ENCODE assay signal across 8 mouse cellular contexts in the genomic region with DNA sequence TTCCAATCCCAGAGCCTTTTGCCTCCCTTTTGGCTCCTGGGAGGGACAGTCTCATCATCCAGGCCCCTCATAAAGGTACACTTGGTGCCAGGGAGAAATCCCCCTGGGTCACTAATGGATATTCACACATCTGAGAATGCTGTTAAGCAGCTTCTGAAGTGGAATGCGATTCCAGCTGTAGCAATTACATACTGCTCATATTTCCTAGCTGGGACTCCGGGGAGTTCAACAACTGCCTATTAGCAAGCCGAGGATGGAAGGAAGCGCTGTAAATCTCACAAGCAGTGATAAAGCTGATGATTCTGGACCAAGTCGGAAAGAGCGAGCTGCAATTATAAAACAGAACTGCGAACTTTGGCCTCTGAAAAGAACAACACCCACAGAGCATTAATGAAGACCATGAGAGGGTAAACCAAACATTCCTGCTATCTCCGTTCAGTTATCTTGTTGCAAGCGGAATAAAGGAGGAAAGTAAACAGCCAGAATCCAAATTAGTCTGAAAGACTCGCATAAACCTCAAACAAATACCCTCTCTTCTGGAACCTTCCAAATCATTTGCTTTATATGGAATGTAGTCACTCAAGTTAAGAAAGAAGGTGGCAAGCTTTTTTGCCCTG.
DNase-seq lines count a peak whose midpoint lies in the region; ATAC-seq and TF ChIP-seq lines count a peak whose summit lies in the region.

No protein-coding gene starts in this region.

- H3K4me3 ChIP-seq in brown adipose tissue, adult 24 weeks (ENCODE audit: insufficient read depth, low read depth, low read length): no peak overlapping the region
- H3K4me3 ChIP-seq in heart, embryonic 15.5 days: peak overlapping the region; percentile 29
- no peak overlapping the region for H3K4me3 ChIP-seq in kidney, postnatal 0 days (replicated peaks; ENCODE audit: low read depth, low read length)
- no peak overlapping the region for H3K4me3 ChIP-seq in midbrain, postnatal 0 days (ENCODE audit: low read depth, low read length)

- H3K27me3 ChIP-seq in heart, embryonic 15.5 days: no peaks in the 10 kb centered on the region
- no peaks in the 10 kb centered on the region for H3K27me3 ChIP-seq in kidney, postnatal 0 days (ENCODE audit: insufficient read depth, low read length)
- no peaks in the 10 kb centered on the region for H3K27me3 ChIP-seq in midbrain, postnatal 0 days (ENCODE audit: insufficient read depth, low read length)

- H3K36me3 ChIP-seq in heart, embryonic 15.5 days: no peaks in the 10 kb centered on the region
- no peaks in the 10 kb centered on the region for H3K36me3 ChIP-seq in kidney, postnatal 0 days (ENCODE audit: insufficient read depth, low read length)
- no peaks in the 10 kb centered on the region for H3K36me3 ChIP-seq in midbrain, postnatal 0 days (ENCODE audit: insufficient read depth, low read length)

- H3K9me3 ChIP-seq in heart, embryonic 15.5 days (replicated peaks): no peaks in the 10 kb centered on the region
- no peaks in the 10 kb centered on the region for H3K9me3 ChIP-seq in kidney, postnatal 0 days (replicated peaks; ENCODE audit: low read length)
- H3K9me3 ChIP-seq in midbrain, postnatal 0 days (ENCODE audit: low read length): no peaks in the 10 kb centered on the region

- no peak overlapping the region for H3K9ac ChIP-seq in heart, embryonic 15.5 days
- no peak overlapping the region for H3K9ac ChIP-seq in kidney, postnatal 0 days (ENCODE audit: low read depth, low read length)
- no peak overlapping the region for H3K9ac ChIP-seq in midbrain, postnatal 0 days (replicated peaks; ENCODE audit: low read length, poor library complexity, severe bottlenecking)

- ATAC-seq in heart, embryonic 15.5 days (replicated peaks; ENCODE audit: insufficient number of reproducible peaks, insufficient read depth, low FRiP score, low read depth): peak; percentile 62; the same call in 1 of the 2 replicates
- ATAC-seq in kidney, postnatal 0 days (replicated peaks; ENCODE audit: low FRiP score, low read depth): 0 out of 2 replicates have a peak, but pooled peaks have one; percentile 46
- no peak for ATAC-seq in midbrain, postnatal 0 days (ENCODE audit: low FRiP score)

- 19% methylated on average over 10 of the region's 10 CpGs for WGBS in heart, embryonic 15.5 days
- 10% methylated on average over 10 of the region's 10 CpGs for WGBS in kidney, postnatal 0 days
- 53% methylated on average over 10 of the region's 10 CpGs for WGBS in midbrain, postnatal 0 days

- H3K4me2 ChIP-seq in heart, embryonic 15.5 days: peak overlapping the region; percentile 55
- peak overlapping the region; percentile 32 for H3K4me2 ChIP-seq in kidney, postnatal 0 days (ENCODE audit: low read length)
- H3K4me2 ChIP-seq in midbrain, postnatal 0 days (ENCODE audit: low read depth, low read length, poor library complexity, severe bottlenecking): no peak overlapping the region

- H3K4me1 ChIP-seq in brown adipose tissue, adult 24 weeks (ENCODE audit: control insufficient read depth, insufficient read depth, insufficient read length, low read length): no peaks in the 10 kb centered on the region; the same call in 1 of the 2 replicates
- H3K4me1 ChIP-seq in heart, embryonic 15.5 days (replicated peaks): peaks cover 8% of the 10 kb centered on the region
- no peaks in the 10 kb centered on the region; the same call in 1 of the 2 replicates for H3K4me1 ChIP-seq in kidney, postnatal 0 days (replicated peaks; ENCODE audit: insufficient read depth, low read length)
- H3K4me1 ChIP-seq in midbrain, postnatal 0 days (ENCODE audit: insufficient read depth, low read length): no peaks in the 10 kb centered on the region

- peak; percentile 7 for DNase-seq in MN1 (ENCODE audit: low spot score)
- DNase-seq in kidney, postnatal 0 days (ENCODE audit: low spot score): peak; percentile 84
- peak; percentile 42 for DNase-seq in midbrain, postnatal 0 days (ENCODE audit: low spot score)
- DNase-seq in thymus, postnatal 4 days: no peak
- no peak for DNase-seq in layer of hippocampus, adult 9-10 months (ENCODE audit: low spot score)
- no peak for DNase-seq in thymus, postnatal 14 days

- no peak for TF ChIP-seq CTCF in kidney, postnatal 0 days (IDR thresholded peaks at IDR 0.05; ENCODE audit: low read depth)
- TF ChIP-seq CTCF in midbrain, postnatal 0 days (IDR thresholded peaks at IDR 0.05): no peak

- H3K27ac ChIP-seq in brown adipose tissue, adult 24 weeks (replicated peaks; ENCODE audit: low read depth, low read length): peak overlapping the region; percentile 64
- H3K27ac ChIP-seq in heart, embryonic 15.5 days: peak overlapping the region; percentile 56
- 0 out of 2 replicates have a peak overlapping the region, but pooled peaks have one; percentile 32 for H3K27ac ChIP-seq in kidney, postnatal 0 days
- no peak overlapping the region for H3K27ac ChIP-seq in midbrain, postnatal 0 days (ENCODE audit: low read depth, low read length)

Comparison
In these comparisons a context has a peak if more than half of its experiments do, and no peak if none do; other contexts are left out.
1. DNase-seq: peak in MN1 (single experiment), kidney, postnatal 0 days (single experiment) and midbrain, postnatal 0 days (single experiment); none in thymus, postnatal 4 days (single experiment), layer of hippocampus, adult 9-10 months (single experiment) and thymus, postnatal 14 days (single experiment).